ENCODE assay signal across 8 mouse cellular contexts in the genomic region with DNA sequence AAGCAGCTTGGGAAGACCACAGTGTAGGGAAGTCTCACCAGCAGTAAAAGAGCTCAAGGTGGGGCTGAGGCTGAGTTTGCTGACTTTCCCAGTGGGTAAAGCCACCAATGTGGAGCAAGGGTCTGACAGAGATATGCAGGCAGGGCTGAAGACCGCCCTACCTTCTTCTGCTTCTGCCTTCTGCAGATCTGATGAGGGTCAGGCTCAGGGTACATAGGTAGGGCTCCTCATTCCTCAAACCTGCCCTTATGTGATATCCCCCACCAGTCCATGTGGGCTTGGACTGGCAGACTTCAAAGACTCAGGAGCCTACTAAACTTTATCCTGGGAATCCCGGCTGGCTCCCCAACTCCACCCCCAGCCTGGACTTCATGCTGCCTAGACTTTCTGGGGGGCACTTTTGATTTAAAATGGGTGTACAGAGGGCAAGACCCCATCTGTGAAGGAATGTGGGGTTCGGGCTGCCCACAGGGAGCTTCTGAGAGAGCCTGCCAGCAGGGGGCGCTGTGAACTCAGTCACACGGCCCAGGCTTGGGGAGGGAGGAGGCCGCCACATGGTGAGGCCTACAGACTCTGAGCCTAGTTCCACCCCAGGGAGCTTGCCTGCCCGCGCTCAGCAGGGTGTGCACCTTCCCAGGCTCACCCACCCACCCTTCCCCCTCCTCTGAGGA.
DNase-seq lines count a peak whose midpoint lies in the region; ATAC-seq and TF ChIP-seq lines count a peak whose summit lies in the region.

No protein-coding gene starts in this region.

- H3K27me3 ChIP-seq in C2C12 (ENCODE audit: control insufficient read depth, insufficient read depth, insufficient read length) = no peaks in the 10 kb centered on the region
- H3K27me3 ChIP-seq in embryonic facial prominence, embryonic 10.5 days (replicated peaks; ENCODE audit: low read depth, poor library complexity, severe bottlenecking) = peaks cover 7% of the 10 kb centered on the region
- no peaks in the 10 kb centered on the region for H3K27me3 ChIP-seq in kidney, embryonic 16.5 days (ENCODE audit: insufficient read depth, low read length)
- H3K27me3 ChIP-seq in liver, embryonic 12.5 days (replicated peaks) = no peaks in the 10 kb centered on the region
- H3K27me3 ChIP-seq in neural tube, embryonic 12.5 days (replicated peaks) = no peaks in the 10 kb centered on the region
- H3K27me3 ChIP-seq in testis, adult 2 months (ENCODE audit: control insufficient read depth, insufficient read depth, low read length) = no peaks in the 10 kb centered on the region

- H3K36me3 ChIP-seq in C2C12 (ENCODE audit: control insufficient read depth, insufficient read depth) = no peaks in the 10 kb centered on the region
- H3K36me3 ChIP-seq in embryonic facial prominence, embryonic 10.5 days (replicated peaks) = no peaks in the 10 kb centered on the region
- no peaks in the 10 kb centered on the region for H3K36me3 ChIP-seq in kidney, embryonic 16.5 days (ENCODE audit: insufficient read depth, low read length)
- H3K36me3 ChIP-seq in liver, embryonic 12.5 days = no peaks in the 10 kb centered on the region
- H3K36me3 ChIP-seq in neural tube, embryonic 12.5 days = no peaks in the 10 kb centered on the region
- no peaks in the 10 kb centered on the region for H3K36me3 ChIP-seq in testis, adult 2 months (ENCODE audit: control insufficient read depth, insufficient read depth, low read length)

- 17% methylated on average over 8 of the region's 8 CpGs for WGBS in embryonic facial prominence, embryonic 10.5 days
- 27% methylated on average over 8 of the region's 8 CpGs for WGBS in kidney, embryonic 16.5 days
- 7% methylated on average over 8 of the region's 8 CpGs for WGBS in liver, embryonic 12.5 days (ENCODE audit: insufficient replicate concordance)
- 19% methylated on average over 8 of the region's 8 CpGs for WGBS in neural tube, embryonic 12.5 days

- H3K79me2 ChIP-seq in C2C12 (ENCODE audit: control insufficient read depth, insufficient read depth) = no peaks in the 10 kb centered on the region

- H3K4me2 ChIP-seq in kidney, embryonic 16.5 days (replicated peaks; ENCODE audit: low read depth, low read length) = no peak overlapping the region
- peak overlapping the region; percentile 2; the same call in 1 of the 2 replicates for H3K4me2 ChIP-seq in liver, embryonic 12.5 days
- no peak overlapping the region for H3K4me2 ChIP-seq in neural tube, embryonic 12.5 days (replicated peaks)

- no peak overlapping the region for H3ac ChIP-seq in C2C12 (ENCODE audit: control insufficient read depth, insufficient read length, low read depth)

- H3K4me1 ChIP-seq in embryonic facial prominence, embryonic 10.5 days = peaks cover 49% of the 10 kb centered on the region
- peaks cover 19% of the 10 kb centered on the region for H3K4me1 ChIP-seq in kidney, embryonic 16.5 days (ENCODE audit: insufficient read depth, low read length)
- H3K4me1 ChIP-seq in liver, embryonic 12.5 days = peaks cover 82% of the 10 kb centered on the region
- H3K4me1 ChIP-seq in neural tube, embryonic 12.5 days = peaks cover 12% of the 10 kb centered on the region
- peaks cover 3% of the 10 kb centered on the region for H3K4me1 ChIP-seq in testis, adult 2 months (ENCODE audit: control insufficient read depth, insufficient read depth, low read length)

- no peaks in the 10 kb centered on the region for H3K9me3 ChIP-seq in embryonic facial prominence, embryonic 10.5 days
- no peaks in the 10 kb centered on the region for H3K9me3 ChIP-seq in kidney, embryonic 16.5 days (ENCODE audit: low read length)
- H3K9me3 ChIP-seq in liver, embryonic 12.5 days (replicated peaks) = no peaks in the 10 kb centered on the region
- no peaks in the 10 kb centered on the region for H3K9me3 ChIP-seq in neural tube, embryonic 12.5 days

- no peak for TF ChIP-seq POLR2A in testis, adult 2 months (IDR thresholded peaks at IDR 0.05; ENCODE audit: control insufficient read depth, low read depth, low read length)

- H3K79me3 ChIP-seq in C2C12 (ENCODE audit: low read depth) = no peaks in the 10 kb centered on the region

- DNase-seq in adrenal gland, postnatal 10 days = peak; percentile 96
- DNase-seq in embryonic facial prominence, embryonic 10.5 days (ENCODE audit: low spot score) = peak; percentile 88
- DNase-seq in heart, adult 8-10 months (ENCODE audit: low spot score) = peak; percentile 90

- TF ChIP-seq CTCF in C2C12 (IDR thresholded peaks at IDR 0.05; ENCODE audit: control insufficient read depth, insufficient read depth, insufficient read length) = peak; percentile 89
- peak; percentile 90 for TF ChIP-seq CTCF in testis, adult 2 months (IDR thresholded peaks at IDR 0.05; ENCODE audit: control insufficient read depth, insufficient read depth, insufficient replicate concordance, low read depth, low read length)

- peak; percentile 91 for ATAC-seq in kidney, embryonic 16.5 days (ENCODE audit: low FRiP score, low TSS enrichment)
- peak; percentile 80 for ATAC-seq in liver, embryonic 12.5 days
- ATAC-seq in neural tube, embryonic 12.5 days (ENCODE audit: low FRiP score, low read depth) = peak; percentile 61

- peak overlapping the region; percentile 82 for H3K27ac ChIP-seq in embryonic facial prominence, embryonic 10.5 days (replicated peaks)
- no peak overlapping the region for H3K27ac ChIP-seq in kidney, embryonic 16.5 days (ENCODE audit: low read length)
- H3K27ac ChIP-seq in liver, embryonic 12.5 days = peak overlapping the region; percentile 83
- no peak overlapping the region for H3K27ac ChIP-seq in neural tube, embryonic 12.5 days
- H3K27ac ChIP-seq in testis, adult 2 months (ENCODE audit: control insufficient read depth, insufficient read depth, low read depth, low read length) = no peak overlapping the region

- no peak overlapping the region for H3K4me3 ChIP-seq in C2C12 (ENCODE audit: insufficient read depth, poor library complexity, severe bottlenecking)
- no peak overlapping the region for H3K4me3 ChIP-seq in embryonic facial prominence, embryonic 10.5 days
- H3K4me3 ChIP-seq in kidney, embryonic 16.5 days (ENCODE audit: low read length) = no peak overlapping the region
- H3K4me3 ChIP-seq in liver, embryonic 12.5 days = no peak overlapping the region
- H3K4me3 ChIP-seq in neural tube, embryonic 12.5 days = no peak overlapping the region
- no peak overlapping the region for H3K4me3 ChIP-seq in testis, adult 2 months (ENCODE audit: control insufficient read depth, low read depth, low read length)

- H3K9ac ChIP-seq in kidney, embryonic 16.5 days (replicated peaks; ENCODE audit: low read length) = no peak overlapping the region
- peak overlapping the region; percentile 43; the same call in 1 of the 2 replicates for H3K9ac ChIP-seq in liver, embryonic 12.5 days
- no peak overlapping the region for H3K9ac ChIP-seq in neural tube, embryonic 12.5 days

TF ChIP-seq in C2C12, 6 proteins besides CTCF, POLR2A, EP300 and RAD21:
- TF ChIP-seq MYOG (IDR thresholded peaks at IDR 0.05; ENCODE audit: control insufficient read depth, extremely low read depth, insufficient read length) (no peak), FOSL1 (IDR thresholded peaks at IDR 0.05; ENCODE audit: insufficient read depth, low read length, poor library complexity, severe bottlenecking) (no peak), MAX (IDR thresholded peaks at IDR 0.05) (no peak), CEBPB (IDR thresholded peaks at IDR 0.05; ENCODE audit: low read depth) (no peak), MYOD1 (IDR thresholded peaks at IDR 0.05; ENCODE audit: control insufficient read depth, insufficient read length, low read depth) (no peak), USF1 (IDR thresholded peaks at IDR 0.05; ENCODE audit: low read depth) (no peak)

Comparison
In these comparisons a context has a peak if more than half of its experiments do, and no peak if none do; other contexts are left out.
1. H3K27ac ChIP-seq: peak in embryonic facial prominence, embryonic 10.5 days (single experiment) and liver, embryonic 12.5 days (single experiment); none in kidney, embryonic 16.5 days (single experiment), neural tube, embryonic 12.5 days (single experiment) and testis, adult 2 months (single experiment).
2. Peak in every context shown above with its lines, with median percentiles within 50 percentile points of each other: DNase-seq and ATAC-seq.